Mouse (Mus musculus) 3134 (cell line): ENCODE measurements around the gene Lcmt2.

Source experiments
- DNase-seq: peaks from one replicate; pipeline ENCODE4 v3.0.0-alpha.2; 2011; ENCODE audit warnings: low spot score; ENCODE audit not compliant: insufficient read length; ENCODE audit errors: extremely low read depth

Gene Lcmt2

DNA sequence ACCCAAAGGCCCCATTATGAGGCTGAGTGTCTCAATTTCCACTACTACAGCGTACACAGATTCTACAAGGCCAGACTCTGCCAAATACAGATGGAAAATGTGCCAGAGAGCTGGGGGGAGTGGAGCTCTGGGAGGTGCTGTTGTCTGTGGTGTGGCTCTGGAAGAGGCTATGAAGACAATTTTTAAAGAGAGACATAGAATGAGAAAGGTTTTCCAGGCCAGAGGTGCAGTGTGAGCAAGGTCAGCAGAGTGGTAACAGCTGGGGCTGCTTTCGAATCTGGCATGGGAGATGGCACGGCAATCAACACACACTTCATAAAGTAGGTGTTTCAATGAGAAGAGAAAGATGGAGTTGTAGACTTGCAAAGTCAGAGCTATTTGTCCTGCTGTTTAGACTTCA, 21.2 kb downstream of the Lcmt2 start:
- no peak for DNase-seq

DNA sequence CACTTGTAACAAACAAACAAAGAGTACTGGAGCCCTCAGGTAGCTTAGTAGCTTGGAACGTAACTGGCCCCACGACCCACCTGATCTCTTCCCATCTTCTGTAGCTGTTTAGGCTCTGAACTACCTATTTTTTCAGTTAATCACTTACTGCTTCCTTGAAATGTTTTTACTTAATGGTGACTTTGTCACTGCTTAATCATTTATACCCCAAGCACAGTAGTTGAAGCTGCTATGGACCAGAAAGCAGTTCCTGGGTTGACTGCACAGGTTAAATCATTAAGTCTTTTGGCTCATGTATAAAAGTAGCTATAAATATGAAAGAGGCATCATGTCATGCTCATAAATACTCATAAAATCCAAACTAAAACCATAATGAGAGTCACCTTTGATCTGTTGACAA, 25.0 kb downstream of the Lcmt2 start:
- DNase-seq: no peak

DNA sequence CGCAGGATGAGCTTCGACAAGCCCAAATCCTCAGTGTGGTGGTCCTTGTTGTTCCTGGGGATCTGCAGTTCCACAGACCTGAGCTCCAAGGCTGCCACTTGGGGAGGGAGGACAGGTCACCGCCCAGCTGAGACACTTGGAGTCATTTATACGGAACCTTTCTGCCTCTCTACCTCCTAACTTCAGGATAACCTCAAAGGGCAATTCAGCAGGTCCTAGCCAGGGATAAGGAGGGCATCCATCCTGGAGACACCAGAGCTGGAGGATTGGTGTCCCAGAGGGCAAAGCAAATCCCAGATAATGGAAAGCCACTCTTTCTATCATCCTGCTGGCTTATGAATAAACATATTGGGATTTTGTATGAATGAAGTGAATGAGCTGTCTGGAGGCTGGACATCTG, 30.8 kb downstream of the Lcmt2 start, which contains the start of gene Tgm7:
Gene Tgm7 (minus strand): TSS at position 101 of the 400 bp plus-strand sequence.
- DNase-seq: no peak

DNA sequence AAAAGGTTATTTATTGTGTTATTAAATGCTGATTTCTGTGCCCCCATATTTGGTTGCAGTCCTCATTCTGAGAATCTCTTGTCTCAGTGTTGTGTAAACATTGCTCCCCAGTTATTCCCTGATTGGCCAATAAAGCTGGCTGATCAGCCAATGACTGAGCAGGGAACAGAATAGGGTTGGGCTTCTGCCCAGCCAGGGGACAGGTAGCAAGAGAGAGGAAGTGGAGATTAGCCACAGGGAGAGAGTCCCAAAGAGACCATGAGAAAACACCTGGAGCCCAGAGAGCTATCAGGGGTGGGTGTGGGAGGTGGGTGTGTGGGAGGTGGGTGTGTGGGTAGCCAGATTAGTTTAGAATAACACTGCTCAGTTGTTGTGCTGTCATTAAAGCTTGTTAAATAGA, 34.5 kb downstream of the Lcmt2 start:
- DNase-seq: no peak

DNA sequence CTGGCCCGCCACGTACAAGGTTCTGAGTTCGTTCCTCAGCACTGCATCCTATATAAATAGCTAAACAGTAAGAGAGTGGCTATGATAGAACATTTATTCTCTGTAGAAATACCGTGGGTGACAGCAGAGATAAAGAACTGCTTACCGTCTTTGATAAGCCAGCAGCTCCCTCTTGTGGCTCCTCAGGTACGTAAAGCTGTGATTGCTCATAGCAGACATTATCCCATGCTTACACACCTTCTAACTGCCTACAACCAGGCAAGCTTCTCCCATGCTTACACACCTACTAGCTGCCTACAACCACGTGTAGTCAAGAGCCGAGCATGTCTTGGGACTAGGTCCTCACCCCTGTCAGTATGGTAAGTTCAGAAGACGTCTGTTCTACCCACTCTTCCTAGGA, 38.4 kb downstream of the Lcmt2 start:
- DNase-seq: peak; percentile 27

DNA sequence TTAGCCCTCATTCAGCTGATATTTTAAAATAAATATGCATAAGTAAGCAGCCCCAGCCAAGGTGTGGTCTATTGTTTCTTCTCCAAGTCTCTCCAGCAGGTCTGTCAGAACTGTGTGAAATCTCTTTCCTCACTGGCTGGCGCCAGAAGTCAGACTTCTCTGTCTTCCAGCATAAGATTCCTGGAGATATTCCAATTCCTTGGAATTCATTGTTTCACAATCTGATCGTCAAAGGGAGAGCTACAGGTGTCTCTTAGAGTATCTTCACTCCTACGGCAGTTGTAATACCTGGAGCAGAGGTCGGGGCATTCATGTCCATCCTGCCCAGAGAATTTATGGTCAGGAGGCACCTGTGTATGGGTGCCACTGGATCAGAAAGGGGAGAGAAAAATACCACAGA, 50.7 kb downstream of the Lcmt2 start:
- no peak for DNase-seq

DNA sequence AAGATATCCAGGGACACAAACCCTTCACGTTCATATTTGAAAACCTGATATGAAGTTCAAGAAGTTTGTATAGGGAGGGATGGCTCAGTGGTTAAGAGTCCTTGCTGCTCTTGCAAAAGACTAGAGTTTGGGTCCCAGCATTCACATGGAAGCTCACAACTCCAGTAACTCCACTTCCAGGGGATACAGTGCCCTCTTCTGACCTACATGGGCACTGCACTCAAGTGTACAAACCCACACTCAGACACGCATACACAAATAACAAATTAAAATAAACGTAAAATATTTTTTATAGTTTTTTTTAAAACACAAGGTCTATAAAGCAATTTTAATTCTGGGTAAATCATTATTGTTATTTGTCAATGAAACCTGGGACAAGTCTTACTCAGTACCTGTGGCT, 51.9 kb downstream of the Lcmt2 start:
- no peak for DNase-seq

DNA sequence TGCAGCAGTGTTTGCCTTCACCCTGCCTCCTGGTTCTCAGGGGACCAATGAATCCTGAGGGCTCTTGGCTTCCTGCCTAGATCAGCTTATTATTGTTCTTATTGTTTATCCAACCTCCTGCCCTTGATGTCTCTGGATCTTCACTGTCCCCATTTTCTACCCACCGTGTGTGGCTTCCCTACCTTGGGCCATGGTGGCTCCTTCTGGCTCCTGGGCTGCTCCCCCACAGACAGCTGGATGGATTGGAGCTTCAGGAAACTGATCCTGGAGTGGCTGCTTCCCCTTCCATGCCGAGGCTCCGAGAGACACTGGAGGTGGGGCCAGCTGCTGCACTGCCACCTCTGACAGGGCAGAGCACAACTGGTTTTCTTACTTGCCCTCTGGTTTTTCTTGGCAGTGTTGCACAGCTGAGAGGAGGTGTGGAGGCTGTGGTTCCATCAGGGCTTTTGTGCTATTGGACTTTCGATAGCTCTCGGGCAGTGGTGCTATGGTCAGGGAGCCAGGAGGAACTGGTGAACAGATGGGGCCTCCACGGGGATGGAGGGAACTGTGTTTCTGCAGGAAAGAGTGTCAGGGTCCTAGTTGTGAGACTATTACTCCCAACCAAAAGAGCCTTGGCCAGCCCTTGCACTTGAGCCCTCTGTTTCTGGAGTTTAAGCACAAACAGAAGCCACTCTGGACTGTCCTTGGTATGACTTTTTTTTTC, 54.8 kb downstream of the Lcmt2 start, which contains the start of gene Tgm5:
Gene Tgm5 (minus strand): TSS at position 362 of the 706 bp plus-strand sequence.
- DNase-seq: peak; percentile 32

DNA sequence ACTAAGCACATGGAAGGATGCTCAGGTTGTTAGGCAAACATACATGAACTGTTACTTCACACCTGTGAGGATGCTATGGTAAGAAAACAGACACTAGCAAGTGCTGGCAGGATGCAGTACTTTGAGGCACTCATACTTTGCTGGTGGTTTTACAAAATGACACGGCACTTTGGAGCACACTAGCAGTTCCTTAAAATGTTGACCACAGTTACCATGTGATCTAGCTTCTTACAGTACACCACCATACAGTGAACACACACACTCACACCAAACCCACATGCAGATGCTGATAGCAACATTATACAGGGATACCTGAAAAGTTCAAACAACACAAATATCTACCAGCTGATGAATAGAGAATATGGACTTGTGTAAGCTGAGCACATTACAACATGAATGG, 57.8 kb downstream of the Lcmt2 start:
- no peak for DNase-seq
